Mouse (Mus musculus): ENCODE measurements around the gene Il22ra1.

Gene Il22ra1

DNA sequence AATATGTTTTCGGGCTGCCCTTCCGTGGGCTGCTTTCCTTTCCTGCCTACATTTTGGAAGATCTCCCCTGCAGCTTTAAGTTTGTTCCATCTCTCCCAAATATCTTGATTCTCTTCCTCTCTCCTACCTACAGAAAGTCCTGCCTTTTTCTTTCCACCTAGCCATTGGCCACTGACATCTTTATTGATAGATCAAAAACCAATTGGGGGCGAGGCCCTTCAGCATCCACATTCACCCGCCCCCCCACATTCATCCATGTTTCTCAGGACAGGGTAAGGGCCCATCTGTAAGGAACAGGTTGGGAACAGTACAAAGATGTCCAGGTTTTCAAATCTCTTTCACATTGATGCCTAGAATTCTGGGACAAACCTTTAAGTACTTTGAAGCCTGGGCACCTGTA, 48.9 kb downstream of the Il22ra1 start:
- POLR2A ChIA-PET, result interaction anchor here in 3 of 4 experiments (0.6 to 1.7 kb wide), 6 partner anchors 18 to 504 kb away, joined by 3 to 4 read pairs (median 4); partner anchors contain the start of genes Clic4 (in 1 of the 3) and Myom3 (in 1 of the 3)
- CTCF ChIA-PET, result interaction anchor here in 2 of 4 experiments (0.8 to 0.9 kb wide), 2 partner anchors 18 to 68 kb away, joined by 3 to 5 read pairs; no protein-coding TSS in a partner anchor

DNA sequence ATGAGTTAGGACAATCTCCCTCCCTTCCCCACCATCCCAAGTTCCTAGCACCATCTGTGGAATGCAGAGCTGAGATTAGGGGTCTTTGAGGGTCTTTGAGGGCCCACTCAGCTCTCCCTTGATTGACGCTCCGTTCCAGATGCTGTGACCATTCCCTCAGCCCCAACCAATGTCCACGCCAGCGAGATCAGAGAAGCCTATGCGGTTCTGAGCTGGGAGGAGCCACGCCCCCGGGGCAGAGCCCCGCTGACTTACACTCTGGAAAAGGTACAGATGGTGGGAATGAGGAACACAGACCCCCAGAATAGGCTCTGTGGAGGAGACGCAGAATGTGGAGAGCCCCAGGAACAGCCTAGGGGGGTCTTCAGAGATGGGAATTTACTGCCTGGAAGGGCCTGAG, 51.7 kb downstream of the Il22ra1 start:
- POLR2A ChIA-PET, result interaction anchor here in 2 of 4 experiments (0.9 to 1.9 kb wide), 4 partner anchors 13 to 110 kb away, joined by 3 to 5 read pairs (median 4); no protein-coding TSS in a partner anchor
- CTCF ChIA-PET, result interaction anchor here in 3 of 4 experiments (0.7 to 1.9 kb wide), 2 partner anchors 70 to 71 kb away, joined by 4 to 7 read pairs (median 5); no protein-coding TSS in a partner anchor

DNA sequence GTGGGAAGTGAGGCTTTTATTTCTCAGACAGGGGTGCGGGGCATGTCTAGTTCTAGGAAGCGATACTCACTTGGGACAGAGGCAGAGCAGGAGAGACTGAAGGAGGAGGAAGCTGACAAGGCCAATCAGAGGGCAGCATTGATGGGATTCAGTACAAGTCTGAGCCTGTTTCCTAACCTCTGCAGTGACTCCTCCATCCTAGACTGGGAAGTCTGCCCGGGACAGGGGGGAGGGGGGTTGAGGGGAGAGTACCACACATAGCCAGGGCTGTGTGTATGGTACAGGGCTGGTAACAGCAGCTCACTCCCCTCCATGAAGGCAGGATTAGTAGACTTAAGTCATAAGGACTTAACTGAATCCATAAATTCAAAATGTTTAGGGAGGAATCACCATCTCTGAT, 52.3 kb downstream of the Il22ra1 start:
- ChIA-PET POLR2A (interaction anchor here in 3 of 4 experiments (0.6 to 1.7 kb wide), 4 partner anchors 14 to 109 kb away, joined by 3 to 4 read pairs (median 4); no protein-coding TSS in a partner anchor), CTCF (interaction anchor here in 2 of 4 experiments (1.6 to 1.9 kb wide), 2 partner anchors 71 kb away, joined by 5 to 7 read pairs; no protein-coding TSS in a partner anchor)

DNA sequence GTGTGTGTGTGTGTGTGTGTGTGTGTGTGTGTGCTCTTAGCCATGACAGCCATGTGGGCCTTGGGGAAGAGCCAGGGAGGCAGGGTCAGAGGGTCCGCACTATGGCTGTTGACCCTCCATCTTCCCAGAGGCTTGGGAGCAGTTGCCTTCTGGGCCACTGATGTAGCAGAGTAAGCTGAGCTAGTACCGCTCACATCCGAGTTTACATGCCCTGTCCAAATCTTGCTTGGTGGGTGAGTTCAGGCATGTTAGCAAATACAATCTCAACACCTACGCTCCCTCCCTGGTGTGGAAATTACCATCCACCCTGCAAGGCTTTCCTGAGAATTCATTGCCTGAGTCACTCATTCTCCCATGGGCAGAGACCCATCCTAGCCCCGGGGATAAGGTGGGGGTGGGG, 53.3 kb downstream of the Il22ra1 start:
- ChIA-PET CTCF (interaction anchor here in 3 of 4 experiments (0.7 to 1.8 kb wide), 3 partner anchors 11 to 72 kb away, joined by 3 to 5 read pairs (median 4); no protein-coding TSS in a partner anchor), POLR2A (no interaction called here)

DNA sequence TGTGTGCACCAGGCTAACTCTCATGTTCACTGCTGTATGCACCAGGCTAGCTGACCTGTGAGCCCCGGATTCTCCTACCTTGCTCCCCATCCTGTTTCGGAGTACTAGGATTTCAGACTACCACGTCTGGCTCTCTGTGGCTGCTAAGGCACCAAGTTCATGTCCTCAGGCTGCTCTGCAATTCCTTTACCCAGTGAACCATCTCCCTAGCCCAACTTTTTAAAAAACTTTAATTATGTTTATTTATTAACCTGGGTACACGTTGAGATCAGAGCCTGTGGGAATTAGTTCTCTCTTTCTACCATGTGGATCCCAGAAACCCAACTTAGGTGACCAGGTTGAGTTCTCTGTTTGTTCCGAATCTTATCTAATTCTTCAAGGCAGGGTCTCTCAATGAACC, 58.6 kb downstream of the Il22ra1 start:
- POLR2A ChIA-PET, result interaction anchor here in 1 of 4 experiments (0.7 kb wide), 1 partner anchor 112 kb away, joined by 3 read pairs; no protein-coding TSS in a partner anchor
- CTCF ChIA-PET, result no interaction called here

DNA sequence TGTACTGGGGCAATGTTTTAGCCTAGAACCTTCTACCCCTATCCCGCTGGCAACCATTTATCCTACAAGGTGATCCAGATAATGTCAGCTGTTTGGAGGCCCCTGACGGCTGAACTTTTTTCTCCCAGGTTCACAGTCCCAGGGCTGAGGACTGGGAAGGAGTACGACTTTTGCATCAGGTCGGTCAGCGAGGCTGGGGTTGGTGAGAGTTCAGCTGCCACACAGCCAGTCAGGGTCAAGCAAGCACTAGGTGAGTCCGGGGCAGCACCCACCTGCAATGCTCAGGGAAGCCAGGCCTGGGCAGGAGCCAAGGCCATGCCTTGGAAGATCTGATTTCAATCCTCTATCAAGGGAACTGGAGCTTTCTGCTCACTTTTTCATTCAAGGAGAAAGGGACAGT, 59.3 kb downstream of the Il22ra1 start:
- ChIA-PET POLR2A (interaction anchor here in 2 of 4 experiments (0.7 to 2.5 kb wide), 2 partner anchors 10 to 111 kb away, joined by 3 to 9 read pairs; no protein-coding TSS in a partner anchor), CTCF (interaction anchor here in 2 of 4 experiments (0.6 to 1.1 kb wide), 2 partner anchors 78 to 99 kb away, joined by 3 to 5 read pairs; no protein-coding TSS in a partner anchor)

DNA sequence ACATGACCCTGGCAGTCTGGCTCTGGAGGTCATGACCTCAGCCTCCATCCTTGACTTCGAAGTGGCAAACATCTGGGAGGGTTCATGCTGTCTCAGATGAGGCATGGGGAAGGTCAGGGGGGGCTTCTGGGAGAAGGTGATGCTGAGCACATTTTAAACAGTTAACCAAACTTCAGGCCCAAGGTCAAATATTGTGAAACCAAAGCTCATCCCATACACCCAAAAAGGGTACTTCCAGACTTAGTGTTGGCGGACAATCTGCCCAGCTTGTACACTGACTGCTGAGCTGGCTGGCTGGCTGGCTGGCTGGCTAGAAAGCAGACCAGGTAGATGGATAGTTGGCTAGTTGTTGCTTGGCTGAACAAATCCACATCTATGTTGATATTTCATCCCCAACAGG, 61.2 kb downstream of the Il22ra1 start:
- POLR2A ChIA-PET, result interaction anchor here in 2 of 4 experiments (0.6 to 2.5 kb wide), 3 partner anchors 9 to 622 kb away, joined by 5 to 9 read pairs (median 5); no protein-coding TSS in a partner anchor
- CTCF ChIA-PET, result interaction anchor here in 1 of 4 experiments (0.5 to 1.2 kb wide), 3 partner anchors 10 to 278 kb away, joined by 3 to 6 read pairs (median 3); no protein-coding TSS in a partner anchor

DNA sequence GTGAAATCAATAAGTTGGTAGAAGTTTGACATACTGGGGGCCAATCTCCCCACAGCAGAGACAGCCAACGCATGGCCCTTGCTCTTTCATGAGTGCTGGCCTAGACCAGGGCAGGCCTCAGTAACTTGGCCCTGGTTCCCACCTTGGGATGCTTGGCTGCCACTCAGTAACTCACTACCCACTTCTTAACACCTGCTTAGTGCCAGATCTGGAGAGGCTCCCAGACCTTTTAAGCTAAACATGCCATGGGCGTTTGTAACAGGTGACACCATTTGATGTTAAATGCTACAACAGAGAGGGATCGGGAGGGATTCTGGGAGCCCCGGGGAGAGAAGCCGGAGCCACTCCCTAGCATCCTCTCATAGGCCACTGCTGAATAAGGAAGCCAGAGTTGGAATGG, 64.8 kb downstream of the Il22ra1 start:
- ChIA-PET POLR2A (no interaction called here), CTCF (interaction anchor here in 1 of 4 experiments (1.4 to 1.6 kb wide), 2 partner anchors 9 to 84 kb away, joined by 3 read pairs; no protein-coding TSS in a partner anchor)

DNA sequence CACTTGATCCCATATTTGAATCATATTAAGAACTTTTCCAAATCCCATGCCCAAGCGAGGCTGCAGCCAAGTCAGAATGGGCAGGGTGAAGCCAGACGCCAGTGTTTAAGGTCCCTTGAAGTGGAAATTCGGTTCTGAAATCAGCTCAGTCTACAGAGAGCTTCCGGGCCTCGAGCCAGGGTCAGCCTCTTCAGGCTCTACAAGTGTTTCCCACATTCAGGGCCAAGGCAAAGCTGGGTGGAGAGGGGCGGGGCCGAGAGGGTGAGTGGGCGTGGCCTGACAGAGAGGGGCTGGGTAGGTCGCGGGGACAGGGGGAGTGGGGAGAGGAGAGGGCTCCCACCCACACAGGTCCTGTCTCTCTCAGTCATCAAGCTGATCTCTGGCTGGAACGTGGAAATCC, 70.0 kb downstream of the Il22ra1 start:
- ChIA-PET CTCF (interaction anchor here in 3 of 4 experiments (0.6 to 2.2 kb wide), 12 partner anchors 11 to 346 kb away, joined by 3 to 9 read pairs (median 4); partner anchors contain the start of genes Fuca1 (in 1 of the 3) and Myom3 (in 1 of the 3)), POLR2A (interaction anchor here in 2 of 4 experiments (0.6 to 1.8 kb wide), 12 partner anchors 10 to 163 kb away, joined by 3 to 9 read pairs (median 4); no protein-coding TSS in a partner anchor)

DNA sequence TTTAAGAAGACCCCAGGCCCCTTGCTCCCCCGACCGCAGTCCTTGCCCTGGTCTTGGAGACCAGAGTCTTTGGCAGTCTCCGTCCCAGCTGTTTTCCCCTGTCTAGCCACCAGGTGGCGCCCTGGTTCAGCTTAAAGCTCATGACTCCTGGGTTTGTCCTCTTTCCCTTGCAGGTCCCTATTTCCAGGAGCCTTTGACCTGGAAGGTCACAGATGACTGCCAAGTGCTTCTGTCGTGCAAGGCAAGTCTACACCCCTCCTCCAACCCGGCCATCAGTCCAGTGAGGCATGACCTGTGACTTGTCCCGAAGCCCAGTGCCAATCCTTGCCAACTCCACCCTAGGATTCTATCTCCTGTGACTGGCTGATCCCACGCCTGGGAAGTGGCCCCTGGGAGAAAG, 73.6 kb downstream of the Il22ra1 start:
- POLR2A ChIA-PET, result interaction anchor here (0.6 to 2.5 kb wide), 31 partner anchors 11 to 457 kb away, joined by 3 to 7 read pairs (median 3); partner anchors contain the start of genes Fuca1 (in 1 of the 4), Gale (in 1 of the 4), Hmgcl (in 1 of the 4) and Myom3 (in 1 of the 4)
- CTCF ChIA-PET, result interaction anchor here (0.6 to 3.6 kb wide), 54 partner anchors 8 to 696 kb away, joined by 3 to 28 read pairs (median 4); partner anchors contain the start of genes Fuca1 (in 2 of the 4), Hmgcl (in 1 of the 4), Myom3 (in 1 of the 4) and Nipal3 (in 1 of the 4)

All from embryonic stem cell, embryonic (primary cell).